ENCODE assay signal across 10 mouse cellular contexts in the genomic region with DNA sequence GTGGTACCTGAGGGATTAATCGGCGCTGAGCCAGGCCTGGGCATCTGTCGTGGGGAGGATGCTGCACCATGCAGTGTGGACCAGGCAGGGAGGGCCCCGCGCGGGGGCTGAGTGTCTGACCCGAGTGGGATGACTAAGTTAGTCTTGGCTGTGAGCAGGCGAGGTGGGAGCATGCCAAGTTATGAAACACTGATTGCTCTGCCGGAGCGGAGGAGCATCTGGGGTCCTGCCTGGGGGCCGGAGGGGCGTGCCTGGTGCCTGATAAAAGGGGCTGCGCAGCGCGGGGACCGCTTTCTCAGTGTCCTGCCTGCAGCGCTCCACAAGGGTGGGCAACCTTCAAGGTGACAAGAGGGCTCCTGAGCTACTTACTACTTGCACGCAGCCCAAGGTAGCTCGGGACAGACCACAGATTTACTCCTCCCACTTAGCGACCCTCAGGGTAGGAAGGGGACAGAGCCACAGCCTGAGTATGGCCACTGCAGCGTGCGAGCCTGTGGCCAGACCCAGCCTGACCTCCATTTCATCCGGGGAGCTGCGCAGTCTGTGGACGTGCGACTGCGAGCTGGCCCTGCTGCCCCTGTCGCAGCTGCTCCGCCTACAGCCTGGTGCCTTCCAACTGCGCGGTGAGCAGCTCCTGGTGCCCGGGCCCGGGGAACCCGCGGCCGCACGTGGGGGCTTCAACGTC. TPM values are rescaled to one million over a fixed set of nuclear protein-coding genes. Genes with fewer than 3 reads are reported as not detected.
DNase-seq lines count a peak whose midpoint lies in the region; ATAC-seq and TF ChIP-seq lines count a peak whose summit lies in the region.
"Had no signal": no experiment of that assay in that cellular context is flagged by ENCODE, and none has a peak within 500 bp of the region (broad histone marks: within the 10 kb centered on the region; RNA-seq: fewer than 3 reads in every experiment).

TSS of gene Medag (plus strand) at position 241 of the 685 bp plus-strand sequence.

- no peaks in the 10 kb centered on the region for H3K27me3 ChIP-seq in cerebellum, adult 2 months (ENCODE audit: control insufficient read depth, insufficient read depth, low read length)
- no peaks in the 10 kb centered on the region for H3K27me3 ChIP-seq in forebrain, postnatal 0 days (ENCODE audit: insufficient read depth, low read length)
- H3K27me3 ChIP-seq in lung, embryonic 15.5 days = 0 out of 2 replicates have a peak, but pooled peaks cover 6% of the 10 kb centered on the region

- intact Hi-C loops in heart, postnatal 25 days (cut with DNase I) = no loop called here

- DNase-seq in 3T3-L1 (ENCODE audit: low read depth, low spot score) = peak; percentile 91
- DNase-seq in cerebellum, adult 2 months = peak; percentile 80 to 86
- peak; percentile 37 for DNase-seq in forebrain, postnatal 0 days
- DNase-seq in heart, postnatal 25 days (ENCODE audit: low spot score) = peak; percentile 87
- peak; percentile 55 for DNase-seq in layer of hippocampus, adult 9-11 months
- DNase-seq in retina, embryonic 14.5 days (ENCODE audit: low spot score) = peak; percentile 56

- H3K4me2 ChIP-seq in forebrain, postnatal 0 days (ENCODE audit: low read depth) = peak within 1 kb of the TSS; percentile 50
- peak within 1 kb of the TSS; percentile 67 for H3K4me2 ChIP-seq in lung, embryonic 15.5 days

- peak within 1 kb of the TSS; percentile 65 for H3K4me3 ChIP-seq in cerebellum, adult 2 months (replicated peaks; ENCODE audit: insufficient read depth, low read depth, low read length)
- peak within 1 kb of the TSS; percentile 18; the same call in 1 of the 2 replicates for H3K4me3 ChIP-seq in forebrain, postnatal 0 days (ENCODE audit: low read depth, low read length)
- H3K4me3 ChIP-seq in lung, embryonic 15.5 days = peak within 1 kb of the TSS; percentile 38

- no peaks in the 10 kb centered on the region for H3K9me3 ChIP-seq in forebrain, postnatal 0 days (ENCODE audit: low read length)
- no peaks in the 10 kb centered on the region for H3K9me3 ChIP-seq in lung, embryonic 15.5 days

- H3K9ac ChIP-seq in forebrain, postnatal 0 days = peak within 1 kb of the TSS; percentile 19; the same call in 1 of the 2 replicates
- H3K9ac ChIP-seq in lung, embryonic 15.5 days = peak within 1 kb of the TSS; percentile 36

- peak; percentile 32; the same call in 1 of the 2 replicates for ATAC-seq in forebrain, postnatal 0 days
- peak; percentile 64 for ATAC-seq in lung, embryonic 15.5 days (ENCODE audit: borderline replicate concordance, extremely low read depth, low FRiP score, low TSS enrichment)
- ATAC-seq in erythroid progenitor cell, adult 5-6 weeks (replicated peaks; ENCODE audit: low FRiP score, poor library complexity, severe bottlenecking) = no peak

- peak; percentile 60; the same call in 1 of the 2 replicates for TF ChIP-seq POLR2A in cerebellum, adult 2 months (IDR thresholded peaks at IDR 0.05; ENCODE audit: borderline replicate concordance, insufficient read depth, low read length)

- peak within 1 kb of the TSS; percentile 77 for H3K27ac ChIP-seq in cerebellum, adult 2 months (ENCODE audit: insufficient read depth, low read length)
- no peak within 1 kb of the TSS for H3K27ac ChIP-seq in forebrain, postnatal 0 days (ENCODE audit: low read depth, low read length)
- H3K27ac ChIP-seq in lung, embryonic 15.5 days = no peak within 1 kb of the TSS
- H3K27ac ChIP-seq: macrophage had no signal

- no peaks in the 10 kb centered on the region for H3K36me3 ChIP-seq in forebrain, postnatal 0 days (ENCODE audit: insufficient read depth)
- H3K36me3 ChIP-seq in lung, embryonic 15.5 days = no peaks in the 10 kb centered on the region

- 2% methylated on average over 38 of the region's 38 CpGs for WGBS in cerebellum, adult 2 months
- 7% methylated on average over 38 of the region's 38 CpGs for WGBS in forebrain, postnatal 0 days
- WGBS in lung, embryonic 15.5 days = 4% methylated on average over 38 of the region's 38 CpGs

- no peak for TF ChIP-seq CTCF in cerebellum, adult 2 months (IDR thresholded peaks at IDR 0.05; ENCODE audit: borderline replicate concordance, insufficient read depth, low read depth, low read length)
- TF ChIP-seq CTCF in forebrain, postnatal 0 days (IDR thresholded peaks at IDR 0.05; ENCODE audit: low read depth) = no peak

- H3K4me1 ChIP-seq in cerebellum, adult 2 months (ENCODE audit: control insufficient read depth, insufficient read depth, low read length) = peaks cover 8% of the 10 kb centered on the region; the same call in 1 of the 2 replicates
- H3K4me1 ChIP-seq in forebrain, postnatal 0 days (ENCODE audit: insufficient read depth) = peaks cover 16% of the 10 kb centered on the region
- peaks cover 13% of the 10 kb centered on the region for H3K4me1 ChIP-seq in lung, embryonic 15.5 days

RNA-seq across cellular contexts. Expression of gene Medag, which starts in this region (rescaled TPM):
- 14.2 and 14.7 TPM in 2 replicates for polyA plus RNA-seq in cerebellum, adult 2 months (2012; rRNA removed)
- 1.7 and 2.1 TPM in 2 replicates for total RNA-seq in forebrain, postnatal 0 days (2014; rRNA removed)
- polyA plus RNA-seq in forebrain, postnatal 0 days (2015; fragmentation: Nextera tagmentation; extraction: Ambion mirVana) = 1.1 and 1.8 TPM in 2 replicates
- total RNA-seq in heart, postnatal 25 days (2021) = 10 to 100 TPM; 16.2 to 16.7 TPM
- 0.92 and 1.5 TPM in 2 replicates for polyA plus RNA-seq in lung, embryonic 15.5 days (2015; fragmentation: Nextera tagmentation; extraction: Ambion mirVana)
- total RNA-seq in erythroid progenitor cell, adult 5-6 weeks (2015; ENCODE audit: low replicate concordance) = not detected in 2 replicates
- total RNA-seq in erythroid progenitor cell, adult 5-6 weeks (2017; ENCODE audit: low replicate concordance) = not detected in 2 replicates
- total RNA-seq: CH12.LX had no signal
- polyA plus RNA-seq: macrophage had no signal

Comparison
In these comparisons a context has a peak if more than half of its experiments do, and no peak if none do; other contexts are left out.
1. DNase-seq: peak in every context shown above with its lines; median percentile 91 in 3T3-L1; 87 in heart, postnatal 25 days; 83 in cerebellum, adult 2 months; 56 in retina, embryonic 14.5 days; 55 in layer of hippocampus, adult 9-11 months; 37 in forebrain, postnatal 0 days.